Mouse (Mus musculus): ENCODE data around the gene Hs3st1. TPM values are rescaled to one million over a fixed set of nuclear protein-coding genes. Genes with fewer than 3 reads are reported as not detected.

Hs3st1 gene
- total and polyA plus RNA-seq, 2 experiments from 2014 or later, result 4.9 to 7.0 TPM

DNA sequence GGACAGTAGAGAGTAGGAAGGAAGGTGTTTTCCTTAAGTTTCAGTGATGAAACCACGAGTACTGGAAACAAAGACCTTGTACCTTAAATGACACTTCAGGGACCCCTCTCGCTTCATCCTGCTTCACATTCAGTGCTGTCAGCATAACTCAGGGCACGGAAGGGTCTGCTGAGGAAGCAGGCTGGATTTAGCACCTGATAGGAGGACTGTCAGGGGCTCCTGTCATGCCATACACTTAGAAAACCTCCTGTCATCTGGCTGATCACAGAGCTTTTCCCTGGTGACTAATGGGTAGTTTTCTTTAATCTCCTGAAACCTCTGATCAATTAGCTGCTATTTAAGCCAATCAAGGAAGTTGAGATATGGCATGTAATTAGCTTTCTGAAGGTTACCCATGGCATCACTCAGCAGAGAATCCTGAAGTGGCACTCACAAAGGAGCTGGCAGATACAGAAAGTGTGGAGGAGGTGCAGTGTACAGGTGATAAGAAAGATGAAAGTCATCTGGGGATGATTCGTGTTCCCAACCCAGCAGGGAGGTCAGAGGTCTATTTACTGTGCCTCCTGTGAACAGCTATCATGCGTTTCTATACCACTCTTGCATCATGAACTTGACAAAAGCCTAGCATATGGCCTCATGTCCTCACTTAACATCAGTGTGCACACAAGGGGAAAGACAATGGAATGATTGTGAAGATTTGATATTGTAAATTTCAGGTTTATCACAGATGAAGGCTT lies 22.1 kb downstream of the Hs3st1 start:
- H3K4me3 ChIP-seq (ENCODE audit: low read depth, low read length), result no peak overlapping the region
- no peak overlapping the region for H3K9ac ChIP-seq (replicated peaks; ENCODE audit: low read depth, low read length)
- no peak for TF ChIP-seq CTCF (IDR thresholded peaks at IDR 0.05; ENCODE audit: low read depth)
- TF ChIP-seq EP300 (IDR thresholded peaks at IDR 0.05; ENCODE audit: low read depth), result no peak
- ATAC-seq (ENCODE audit: insufficient read depth, low read depth) (no peak), DNase-seq (ENCODE audit: low spot score) (no peak)
- no peaks in the 10 kb centered on the region for H3K36me3 ChIP-seq (replicated peaks; ENCODE audit: control insufficient read depth, insufficient read depth, low read length)
- H3K4me1 ChIP-seq (ENCODE audit: control insufficient read depth, insufficient read depth), result no peaks in the 10 kb centered on the region
- no peaks in the 10 kb centered on the region for H3K27me3 ChIP-seq (ENCODE audit: control insufficient read depth, insufficient read depth, low read length)
- H3K9me3 ChIP-seq (replicated peaks; ENCODE audit: control insufficient read depth, low read length), result no peaks in the 10 kb centered on the region
- H3K4me2 ChIP-seq (ENCODE audit: low read depth, low read length), result no peak overlapping the region
- no peak overlapping the region for H3K27ac ChIP-seq (ENCODE audit: low read depth)
- WGBS, result 20% methylated on average over 5 of the region's 5 CpGs

- WGBS, result 61% methylated on average over 13 of the region's 13 CpGs
- no peak for ATAC-seq (ENCODE audit: insufficient read depth, low read depth)
- no peak overlapping the region for H3K27ac ChIP-seq (ENCODE audit: low read depth)
Measured at GRCm38 (mm10) chr5:39715694-39716550, 39.4 kb downstream of the Hs3st1 start.

DNA sequence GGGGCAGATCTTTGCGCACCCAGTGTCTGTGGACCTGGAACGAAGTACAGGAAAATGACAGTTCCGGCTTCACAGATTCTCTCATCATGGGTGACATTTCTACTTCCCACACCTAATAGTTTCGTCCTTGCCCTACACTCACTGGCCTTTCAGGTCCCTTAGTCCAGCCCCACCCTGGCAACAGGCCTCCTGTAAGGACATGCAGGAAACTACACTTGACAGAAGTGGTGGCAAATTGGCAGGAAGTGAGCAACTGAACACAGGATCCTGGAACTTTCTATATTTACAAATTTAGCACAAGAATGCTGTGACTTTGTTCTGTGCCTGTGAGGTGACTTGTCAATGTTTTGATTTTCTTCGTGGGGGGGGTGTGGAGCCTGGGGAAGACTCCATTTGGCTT lies 40.1 kb downstream of the Hs3st1 start:
- Histone ChIP-seq H3K36me3 (replicated peaks; ENCODE audit: control insufficient read depth, insufficient read depth, low read length) (no peaks in the 10 kb centered on the region), H3K27ac (ENCODE audit: low read depth) (no peak overlapping the region), H3K4me3 (ENCODE audit: low read depth, low read length) (no peak overlapping the region), H3K4me2 (ENCODE audit: low read depth, low read length) (no peak overlapping the region), H3K9ac (replicated peaks; ENCODE audit: low read depth, low read length) (no peak overlapping the region), H3K27me3 (ENCODE audit: control insufficient read depth, insufficient read depth, low read length) (no peaks in the 10 kb centered on the region), H3K4me1 (ENCODE audit: control insufficient read depth, insufficient read depth) (no peaks in the 10 kb centered on the region), H3K9me3 (replicated peaks; ENCODE audit: control insufficient read depth, low read length) (no peaks in the 10 kb centered on the region)
- TF ChIP-seq EP300 (IDR thresholded peaks at IDR 0.05; ENCODE audit: low read depth), result no peak
- TF ChIP-seq CTCF (IDR thresholded peaks at IDR 0.05; ENCODE audit: low read depth), result no peak
- 54% methylated on average over 5 of the region's 5 CpGs for WGBS
- ATAC-seq (ENCODE audit: insufficient read depth, low read depth), result no peak
- no peak for DNase-seq (ENCODE audit: low spot score)

More at GRCm38 (mm10) chr5:39715694-39716550, 39.4 kb downstream of the Hs3st1 start:
- DNase-seq (ENCODE audit: low spot score), result no peak
- Histone ChIP-seq H3K9ac (replicated peaks; ENCODE audit: low read depth, low read length) (no peak overlapping the region), H3K9me3 (replicated peaks; ENCODE audit: control insufficient read depth, low read length) (no peaks in the 10 kb centered on the region), H3K4me1 (ENCODE audit: control insufficient read depth, insufficient read depth) (no peaks in the 10 kb centered on the region), H3K4me2 (ENCODE audit: low read depth, low read length) (no peak overlapping the region), H3K36me3 (replicated peaks; ENCODE audit: control insufficient read depth, insufficient read depth, low read length) (no peaks in the 10 kb centered on the region), H3K27me3 (ENCODE audit: control insufficient read depth, insufficient read depth, low read length) (no peaks in the 10 kb centered on the region), H3K4me3 (ENCODE audit: low read depth, low read length) (no peak overlapping the region)
- TF ChIP-seq CTCF (IDR thresholded peaks at IDR 0.05; ENCODE audit: low read depth) (no peak), EP300 (IDR thresholded peaks at IDR 0.05; ENCODE audit: low read depth) (no peak)

GRCm38 (mm10) chr5:39705539-39705938 lies 49.7 kb downstream of the Hs3st1 start:
- WGBS, result 67% methylated on average over 3 of the region's 3 CpGs
- TF ChIP-seq EP300 (IDR thresholded peaks at IDR 0.05; ENCODE audit: low read depth), result no peak
- no peak for TF ChIP-seq CTCF (IDR thresholded peaks at IDR 0.05; ENCODE audit: low read depth)
- Histone ChIP-seq H3K9ac (replicated peaks; ENCODE audit: low read depth, low read length) (no peak overlapping the region), H3K27ac (ENCODE audit: low read depth) (no peak overlapping the region), H3K27me3 (ENCODE audit: control insufficient read depth, insufficient read depth, low read length) (no peaks in the 10 kb centered on the region), H3K4me1 (ENCODE audit: control insufficient read depth, insufficient read depth) (no peaks in the 10 kb centered on the region), H3K4me3 (ENCODE audit: low read depth, low read length) (no peak overlapping the region), H3K4me2 (ENCODE audit: low read depth, low read length) (no peak overlapping the region), H3K9me3 (replicated peaks; ENCODE audit: control insufficient read depth, low read length) (no peaks in the 10 kb centered on the region), H3K36me3 (replicated peaks; ENCODE audit: control insufficient read depth, insufficient read depth, low read length) (no peaks in the 10 kb centered on the region)
- ATAC-seq (ENCODE audit: insufficient read depth, low read depth) (no peak), DNase-seq (ENCODE audit: low spot score) (no peak)

GRCm38 (mm10) chr5:39660826-39661225 lies 94.4 kb downstream of the Hs3st1 start:
- WGBS, result 90% methylated on average over 4 of the region's 4 CpGs
- H3K27me3 ChIP-seq (ENCODE audit: control insufficient read depth, insufficient read depth, low read length), result no peaks in the 10 kb centered on the region
- H3K9me3 ChIP-seq (replicated peaks; ENCODE audit: control insufficient read depth, low read length), result no peaks in the 10 kb centered on the region
- TF ChIP-seq CTCF (IDR thresholded peaks at IDR 0.05; ENCODE audit: low read depth) (no peak), EP300 (IDR thresholded peaks at IDR 0.05; ENCODE audit: low read depth) (no peak)
- no peak overlapping the region for H3K27ac ChIP-seq (ENCODE audit: low read depth)
- H3K4me2 ChIP-seq (ENCODE audit: low read depth, low read length), result no peak overlapping the region
- no peaks in the 10 kb centered on the region for H3K36me3 ChIP-seq (replicated peaks; ENCODE audit: control insufficient read depth, insufficient read depth, low read length)
- H3K9ac ChIP-seq (replicated peaks; ENCODE audit: low read depth, low read length), result no peak overlapping the region
- no peak for DNase-seq (ENCODE audit: low spot score)
- no peak overlapping the region for H3K4me3 ChIP-seq (ENCODE audit: low read depth, low read length)
- no peak for ATAC-seq (ENCODE audit: insufficient read depth, low read depth)
- H3K4me1 ChIP-seq (ENCODE audit: control insufficient read depth, insufficient read depth), result no peaks in the 10 kb centered on the region
